Comparison of ENCODE assay signal across 11 mouse cellular contexts in the genomic region with DNA sequence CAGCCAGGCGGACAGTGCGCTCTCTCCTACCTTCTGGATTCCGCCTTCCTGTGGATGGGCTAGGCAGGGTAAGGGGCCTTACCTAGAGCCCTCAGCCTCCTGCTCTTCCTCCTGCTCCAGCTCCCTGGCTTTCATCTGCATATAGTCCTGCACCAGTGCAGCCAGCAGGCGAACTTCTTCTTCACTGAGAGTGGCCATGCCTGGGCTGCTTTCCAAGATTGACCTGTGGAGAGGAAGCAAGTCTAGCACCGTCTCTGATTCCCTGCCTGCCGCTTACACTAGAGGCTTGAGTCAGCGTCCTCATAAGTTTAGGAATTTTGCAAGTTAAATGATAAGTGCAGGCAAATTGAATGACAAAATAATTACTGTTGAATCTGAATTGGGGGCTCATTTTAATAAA. TPM values are rescaled to one million over a fixed set of nuclear protein-coding genes. Genes with fewer than 3 reads are reported as not detected.
"Had no signal": no experiment of that assay in that cellular context is flagged by ENCODE, and none has a peak within 500 bp of the region (broad histone marks: within the 10 kb centered on the region; RNA-seq: fewer than 3 reads in every experiment).

No protein-coding gene starts in this region.

- DNase-seq: liver, postnatal 0 days; lung, adult 2 months; lung, postnatal 10 days; lung, postnatal 36 days; right cerebral cortex, postnatal 14 days; thymus, adult 2 months; thymus, postnatal 25 days; thymus, postnatal 4 days had no signal

RNA-seq across cellular contexts. Expression of a gene that starts 1.8 kb away (rescaled TPM):
- total RNA-seq: megakaryocyte progenitor cell, adult 5-6 weeks; monocyte, adult 5-6 weeks; neutrophil, adult 5-6 weeks had no signal
